Mouse (Mus musculus) spleen, postnatal 0 days (tissue): Measurements from ENCODE around the gene Ranbp6. TPM values are rescaled to one million over a fixed set of nuclear protein-coding genes. Genes with fewer than 3 reads are reported as not detected.

Source experiments
- polyA plus RNA-seq: library from polyadenylated mRNA; unstranded; fragments of >200 nt; fragmentation: Nextera tagmentation; extraction: Ambion mirVana; gene quantifications from 2 replicates; pipeline ENCODE4 v1.2.1, GENCODE M21; 2015

Ranbp6 gene
- polyA plus RNA-seq = 5.4 and 5.9 TPM in 2 replicates

DNA sequence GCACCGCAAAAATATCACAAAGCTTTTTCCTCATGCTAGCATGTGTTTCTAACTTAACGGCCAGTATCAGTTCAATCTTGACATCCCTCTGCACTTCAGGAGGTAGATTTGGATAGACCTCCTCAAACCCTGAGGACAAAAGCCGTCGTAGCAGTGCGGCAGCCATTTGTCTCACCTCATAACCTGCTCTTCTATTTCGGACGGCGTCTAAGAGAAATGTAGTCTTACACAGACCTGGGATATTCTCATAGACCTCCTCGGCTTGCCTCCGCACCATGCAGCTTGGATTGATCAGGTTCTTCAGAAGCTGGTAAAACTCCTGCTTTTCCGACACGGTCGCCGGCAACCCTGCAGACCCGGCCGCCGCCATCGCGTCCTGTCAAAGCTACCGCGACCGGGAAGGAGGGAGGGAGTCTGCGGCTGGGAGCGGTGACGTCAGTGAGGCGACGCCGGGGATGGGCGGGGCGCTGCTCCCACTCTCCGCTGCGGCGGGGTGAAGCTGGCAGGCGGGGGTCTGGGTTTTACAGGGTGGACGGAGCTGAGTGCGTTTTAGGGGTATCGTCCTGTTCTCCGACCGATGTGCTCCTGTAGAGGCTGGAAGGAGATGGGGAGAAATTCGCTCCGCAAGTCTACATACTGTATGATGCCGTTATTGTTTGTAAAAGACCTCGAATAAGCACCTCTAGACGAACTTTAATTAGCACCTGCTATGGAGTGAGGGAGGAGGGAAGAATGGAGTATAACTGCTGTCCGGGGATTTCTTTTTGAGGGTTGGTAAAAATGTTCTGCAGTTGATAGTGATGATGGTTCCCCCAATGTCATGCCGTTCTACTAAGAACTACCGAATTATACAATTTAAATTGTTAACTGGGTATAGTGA, at the start of gene Ranbp6:
Ranbp6 (minus strand) TSS at position 394 of the 880 bp plus-strand sequence.

DNA sequence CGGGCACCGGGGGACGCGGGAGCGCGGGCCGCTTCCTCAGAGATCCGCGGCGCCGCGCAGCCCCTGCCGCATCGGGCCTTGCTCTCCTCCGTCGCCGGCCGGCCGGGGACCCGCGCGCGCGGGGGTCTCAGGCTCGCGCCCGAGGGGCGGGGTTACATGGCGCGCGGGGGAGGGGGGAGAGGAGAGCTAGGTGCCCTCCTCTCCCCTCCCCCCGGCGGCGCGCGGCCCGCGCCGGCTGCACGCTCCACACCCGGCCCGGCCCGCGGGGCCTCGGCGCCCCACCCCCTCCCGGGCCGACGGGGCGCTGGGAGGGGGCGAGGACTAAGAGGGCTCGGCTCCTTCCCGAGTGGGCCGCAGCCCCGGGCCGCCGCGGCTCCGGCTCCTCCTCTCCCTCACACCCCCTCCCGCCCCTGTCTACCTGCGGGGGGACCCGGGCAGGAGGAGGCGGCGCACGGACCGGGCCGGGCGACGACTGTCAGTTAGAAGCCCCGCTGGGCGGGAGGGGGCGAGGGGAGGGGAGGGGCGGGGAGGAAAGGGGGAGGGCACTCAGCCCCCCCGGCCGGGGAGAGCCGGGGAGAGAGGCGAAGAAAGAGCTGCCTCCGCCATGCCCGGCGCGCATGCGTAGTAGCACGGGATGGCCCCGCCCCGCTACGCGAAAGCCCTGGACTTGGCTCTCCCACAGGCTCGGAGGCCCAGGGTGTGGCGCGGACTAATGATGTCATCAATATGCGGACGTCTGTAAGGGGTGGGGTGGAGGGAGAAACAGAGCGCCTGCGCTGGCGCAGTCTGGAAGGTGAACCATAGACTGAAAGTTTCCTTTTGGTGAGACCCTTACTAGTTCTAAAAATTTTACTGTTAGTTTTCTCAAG, 6.6 kb downstream of the Ranbp6 start, which contains the start of gene 9930021J03Rik:
9930021J03Rik (minus strand) TSS at position 73 of the 869 bp plus-strand sequence.

Other genes starting within 250 kb of the Ranbp6 start
- gene Ermp1, start 164.6 kb downstream of the Ranbp6 start, polyA plus RNA-seq = 9.0 and 9.8 TPM in 2 replicates
- 0.26 TPM in 1 of 2 replicates, not detected in the other for gene Mlana, start 115.2 kb downstream of the Ranbp6 start, polyA plus RNA-seq
- 2.8 and 3.3 TPM in 2 replicates for gene 9930021J03Rik, start 7.0 kb downstream of the Ranbp6 start, polyA plus RNA-seq
- gene Il33, start 112.1 kb upstream of the Ranbp6 start, polyA plus RNA-seq = 13.8 and 16.0 TPM in 2 replicates
- gene Trpd52l3, start 190.8 kb upstream of the Ranbp6 start, polyA plus RNA-seq = not detected in 2 replicates
- gene Uhrf2, start 217.5 kb upstream of the Ranbp6 start, polyA plus RNA-seq = 33.5 and 37.2 TPM in 2 replicates